Mouse (Mus musculus) right cerebral cortex, postnatal 4 days (tissue): Measurements from ENCODE around the gene Tas1r2.

Experiments
- DNase-seq: peaks from one replicate; pipeline ENCODE4 v3.0.0-alpha.2; 2022

Gene Tas1r2

GRCm38 (mm10) chr4:139715241-139715932, 62.0 kb downstream of the Tas1r2 start:
- DNase-seq, result no peak

GRCm38 (mm10) chr4:139716477-139717169, 63.3 kb downstream of the Tas1r2 start:
- no peak for DNase-seq

GRCm38 (mm10) chr4:139718978-139719377, 65.6 kb downstream of the Tas1r2 start:
- DNase-seq, result no peak
